Mouse (Mus musculus): ENCODE data around the gene Hs3st3b1. TPM values are rescaled to one million over a fixed set of nuclear protein-coding genes. Genes with fewer than 3 reads are reported as not detected.

Hs3st3b1 gene
- polyA plus RNA-seq, 1 experiment from 2014 or later = 14.5 TPM

DNA sequence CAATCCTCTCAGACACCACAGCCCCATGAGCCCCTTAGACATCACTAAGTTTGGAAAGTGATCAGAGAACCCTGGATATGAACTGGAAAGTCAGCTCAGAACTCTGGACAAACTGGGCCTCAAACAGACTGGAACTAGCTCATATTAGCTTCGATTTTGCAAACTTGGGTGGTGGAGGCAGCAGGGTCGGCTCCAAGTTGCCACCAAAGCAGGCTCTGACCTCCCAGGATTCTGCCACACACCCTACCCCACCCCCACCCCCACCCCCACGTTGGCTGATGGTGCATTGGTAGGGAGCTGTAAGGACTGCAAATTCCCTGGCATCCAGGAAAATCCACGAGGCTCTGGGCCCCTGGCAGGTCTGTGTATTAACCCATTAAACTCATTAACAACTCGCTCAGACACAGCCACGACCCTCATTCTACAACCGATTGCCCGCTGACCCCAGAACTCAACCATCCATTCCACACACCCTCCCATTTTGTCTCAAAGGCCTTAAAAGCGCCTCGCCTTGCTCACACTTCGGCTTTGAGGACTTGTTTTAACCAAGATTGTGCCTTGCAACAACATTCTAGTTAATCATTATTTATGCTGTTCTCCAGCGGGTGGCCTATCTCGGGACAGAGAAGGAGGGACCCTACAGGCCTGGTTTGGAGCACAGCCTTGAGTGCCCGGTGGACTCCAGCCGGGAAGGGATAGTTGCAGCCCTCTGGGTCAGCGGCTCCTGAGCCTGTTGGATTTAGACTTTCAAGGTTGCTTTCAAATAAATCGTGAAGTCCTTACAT lies 3.6 kb downstream of the Hs3st3b1 start:
- ATAC-seq (ENCODE audit: low read depth) = peak; percentile 28
- Histone ChIP-seq H3K4me3 (ENCODE audit: low read depth, low read length) (peak overlapping the region; percentile 65), H3K36me3 (ENCODE audit: control insufficient read depth, insufficient read depth) (no peaks in the 10 kb centered on the region), H3K4me1 (ENCODE audit: control insufficient read depth, low read depth, low read length) (peaks cover under 1% of the 10 kb centered on the region), H3K9ac (ENCODE audit: low read depth, low read length) (peak overlapping the region; percentile 6; the same call in 1 of the 2 replicates), H3K27ac (ENCODE audit: low read length) (peak overlapping the region; percentile 53), H3K27me3 (ENCODE audit: control insufficient read depth, insufficient read depth, low read depth, low read length) (peaks cover 66% of the 10 kb centered on the region), H3K9me3 (replicated peaks; ENCODE audit: control insufficient read depth, low read length) (no peaks in the 10 kb centered on the region), H3K4me2 (ENCODE audit: low read depth, low read length) (peak overlapping the region; percentile 24)
- 24% methylated on average over 17 of the region's 17 CpGs for WGBS (ENCODE audit: insufficient replicate concordance)

DNA sequence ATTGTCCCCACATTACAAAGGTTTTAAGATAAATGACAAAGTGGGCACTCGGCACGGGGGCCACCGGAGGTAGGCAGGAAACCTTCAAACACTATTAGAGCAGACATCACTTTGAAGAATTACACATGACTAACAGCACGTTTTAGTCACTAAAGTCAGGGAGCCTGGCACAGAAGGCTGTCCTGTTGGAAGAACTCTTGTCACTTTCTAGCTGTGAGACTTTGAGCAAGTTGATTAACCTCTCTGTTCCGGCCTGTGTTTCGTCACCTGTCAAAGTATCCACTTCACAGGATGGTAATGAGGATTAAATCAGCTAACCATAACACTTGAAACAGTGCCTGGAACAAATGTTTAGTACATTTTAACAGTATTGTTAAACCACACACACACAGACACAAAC lies 4.5 kb downstream of the Hs3st3b1 start:
- no peak overlapping the region for H3K9ac ChIP-seq (ENCODE audit: low read depth, low read length)
- H3K4me2 ChIP-seq (ENCODE audit: low read depth, low read length) = peak overlapping the region; percentile 21; the same call in 1 of the 2 replicates
- H3K4me1 ChIP-seq (ENCODE audit: control insufficient read depth, low read depth, low read length) = no peaks in the 10 kb centered on the region; the same call in 1 of the 2 replicates
- no peak for ATAC-seq (ENCODE audit: low read depth)
- H3K9me3 ChIP-seq (replicated peaks; ENCODE audit: control insufficient read depth, low read length) = no peaks in the 10 kb centered on the region
- H3K36me3 ChIP-seq (ENCODE audit: control insufficient read depth, insufficient read depth) = no peaks in the 10 kb centered on the region
- H3K27me3 ChIP-seq (ENCODE audit: control insufficient read depth, insufficient read depth, low read depth, low read length) = peaks cover 56% of the 10 kb centered on the region
- H3K4me3 ChIP-seq (ENCODE audit: low read depth, low read length) = no peak overlapping the region
- 16% methylated on average over 6 of the region's 6 CpGs for WGBS (ENCODE audit: insufficient replicate concordance)
- H3K27ac ChIP-seq (ENCODE audit: low read length) = 0 out of 2 replicates have a peak overlapping the region, but pooled peaks have one; percentile 24

DNA sequence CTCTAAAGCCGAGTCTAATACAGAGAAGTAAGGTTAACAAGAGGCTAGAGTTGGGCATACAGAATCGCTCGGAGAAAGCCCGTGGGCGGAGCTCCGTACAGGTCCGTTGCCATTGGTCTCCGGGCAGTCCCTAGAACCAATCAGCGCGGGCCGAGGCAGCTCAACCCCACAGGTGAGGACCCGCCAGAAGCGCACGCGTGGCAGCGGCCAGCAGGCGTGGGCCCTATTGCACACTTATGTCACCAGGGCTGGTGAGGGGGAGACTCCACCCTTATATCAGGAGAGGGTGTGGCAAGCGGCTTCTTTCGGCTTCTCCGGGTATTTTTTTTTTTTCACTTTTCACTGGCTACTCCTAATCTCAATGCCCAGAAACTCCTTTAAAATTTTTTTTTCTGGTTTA lies 7.7 kb downstream of the Hs3st3b1 start:
- Histone ChIP-seq H3K4me3 (ENCODE audit: low read depth, low read length) (peak overlapping the region; percentile 30), H3K9me3 (replicated peaks; ENCODE audit: control insufficient read depth, low read length) (no peaks in the 10 kb centered on the region), H3K27me3 (ENCODE audit: control insufficient read depth, insufficient read depth, low read depth, low read length) (peaks cover 24% of the 10 kb centered on the region), H3K36me3 (ENCODE audit: control insufficient read depth, insufficient read depth) (no peaks in the 10 kb centered on the region), H3K4me2 (ENCODE audit: low read depth, low read length) (peak overlapping the region; percentile 47), H3K4me1 (ENCODE audit: control insufficient read depth, low read depth, low read length) (no peaks in the 10 kb centered on the region; the same call in 1 of the 2 replicates), H3K27ac (ENCODE audit: low read length) (no peak overlapping the region), H3K9ac (ENCODE audit: low read depth, low read length) (no peak overlapping the region)
- WGBS (ENCODE audit: insufficient replicate concordance) = 2% methylated on average over 20 of the region's 20 CpGs
- peak; percentile 84 for ATAC-seq (ENCODE audit: low read depth)

DNA sequence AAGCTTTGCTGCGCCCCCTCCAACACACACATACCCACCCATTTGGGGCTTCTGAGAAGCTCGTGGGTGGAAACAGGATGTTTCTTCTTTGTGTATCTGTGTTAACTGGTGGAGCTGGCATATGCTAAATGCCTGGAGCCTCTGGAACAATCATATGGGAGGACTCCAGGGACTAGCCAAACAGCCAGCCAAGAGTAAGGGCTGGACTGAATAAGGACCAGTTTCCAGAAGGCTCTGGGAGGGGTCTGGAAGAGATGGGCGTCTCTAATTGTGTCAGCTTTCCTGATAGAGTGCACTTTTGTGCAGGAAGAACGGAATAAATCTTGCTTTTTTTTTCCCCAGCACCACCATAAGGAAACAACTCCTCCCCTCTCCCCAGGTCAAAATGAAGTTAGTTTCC lies 8.2 kb downstream of the Hs3st3b1 start:
- no peak overlapping the region for H3K27ac ChIP-seq (ENCODE audit: low read length)
- H3K27me3 ChIP-seq (ENCODE audit: control insufficient read depth, insufficient read depth, low read depth, low read length) = peaks cover 20% of the 10 kb centered on the region
- no peaks in the 10 kb centered on the region; the same call in 1 of the 2 replicates for H3K4me1 ChIP-seq (ENCODE audit: control insufficient read depth, low read depth, low read length)
- H3K9ac ChIP-seq (ENCODE audit: low read depth, low read length) = no peak overlapping the region
- ATAC-seq (ENCODE audit: low read depth) = no peak
- 30% methylated on average over 4 of the region's 4 CpGs for WGBS (ENCODE audit: insufficient replicate concordance)
- peak overlapping the region; percentile 30 for H3K4me3 ChIP-seq (ENCODE audit: low read depth, low read length)
- no peaks in the 10 kb centered on the region for H3K9me3 ChIP-seq (replicated peaks; ENCODE audit: control insufficient read depth, low read length)
- H3K36me3 ChIP-seq (ENCODE audit: control insufficient read depth, insufficient read depth) = no peaks in the 10 kb centered on the region
- H3K4me2 ChIP-seq (ENCODE audit: low read depth, low read length) = peak overlapping the region; percentile 47

DNA sequence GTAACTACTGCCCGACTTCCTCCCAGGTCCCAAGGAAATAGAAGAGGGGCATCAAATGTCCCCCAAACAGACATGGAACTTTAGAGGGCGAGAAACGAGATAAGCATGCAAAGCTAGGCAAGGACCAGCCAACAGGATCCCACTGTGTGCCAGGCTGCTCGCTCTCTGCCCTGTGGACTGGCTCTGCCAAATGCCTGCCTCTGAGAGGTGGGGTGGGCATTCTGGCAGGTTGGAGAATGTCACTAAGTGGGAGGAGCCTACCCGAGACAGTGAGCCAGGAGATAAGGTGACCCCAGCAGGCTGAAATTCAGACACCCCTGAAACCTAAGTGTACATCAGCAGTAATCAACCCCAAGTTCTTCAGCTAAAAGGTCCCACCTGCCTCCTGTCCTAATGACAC lies 11.1 kb downstream of the Hs3st3b1 start:
- H3K9me3 ChIP-seq (replicated peaks; ENCODE audit: control insufficient read depth, low read length) = no peaks in the 10 kb centered on the region
- no peak overlapping the region for H3K4me2 ChIP-seq (ENCODE audit: low read depth, low read length)
- no peaks in the 10 kb centered on the region for H3K36me3 ChIP-seq (ENCODE audit: control insufficient read depth, insufficient read depth)
- H3K27ac ChIP-seq (ENCODE audit: low read length) = no peak overlapping the region
- peaks cover 4% of the 10 kb centered on the region; the same call in 1 of the 2 replicates for H3K27me3 ChIP-seq (ENCODE audit: control insufficient read depth, insufficient read depth, low read depth, low read length)
- no peaks in the 10 kb centered on the region; the same call in 1 of the 2 replicates for H3K4me1 ChIP-seq (ENCODE audit: control insufficient read depth, low read depth, low read length)
- no peak overlapping the region for H3K9ac ChIP-seq (ENCODE audit: low read depth, low read length)
- 31% methylated on average over 5 of the region's 5 CpGs for WGBS (ENCODE audit: insufficient replicate concordance)
- H3K4me3 ChIP-seq (ENCODE audit: low read depth, low read length) = no peak overlapping the region
- ATAC-seq (ENCODE audit: low read depth) = no peak

DNA sequence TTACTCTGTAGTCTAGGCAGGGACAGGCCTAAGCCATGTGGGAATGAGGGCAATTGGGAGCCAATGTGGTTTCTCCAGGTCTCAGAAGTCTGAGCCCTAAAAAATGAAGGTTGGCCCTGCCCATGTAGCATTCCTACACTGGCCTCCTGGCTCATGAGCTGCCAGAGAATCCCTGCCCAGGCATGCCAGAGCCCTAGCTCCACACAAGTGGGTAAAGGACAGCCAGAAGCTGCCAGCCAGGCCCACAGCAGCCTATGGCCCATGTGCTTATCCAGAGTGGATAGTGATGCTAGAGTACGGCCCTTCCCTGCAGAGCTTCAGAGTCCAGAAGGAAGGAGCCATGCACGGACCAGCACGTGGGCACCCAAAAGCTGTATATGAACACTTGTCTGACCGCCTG lies 12.1 kb downstream of the Hs3st3b1 start:
- no peak overlapping the region for H3K4me3 ChIP-seq (ENCODE audit: low read depth, low read length)
- no peak overlapping the region for H3K9ac ChIP-seq (ENCODE audit: low read depth, low read length)
- H3K36me3 ChIP-seq (ENCODE audit: control insufficient read depth, insufficient read depth) = no peaks in the 10 kb centered on the region
- 57% methylated on average over 4 of the region's 4 CpGs for WGBS (ENCODE audit: insufficient replicate concordance)
- no peak overlapping the region for H3K27ac ChIP-seq (ENCODE audit: low read length)
- no peaks in the 10 kb centered on the region for H3K27me3 ChIP-seq (ENCODE audit: control insufficient read depth, insufficient read depth, low read depth, low read length)
- no peaks in the 10 kb centered on the region; the same call in none of the 2 replicates for H3K4me1 ChIP-seq (ENCODE audit: control insufficient read depth, low read depth, low read length)
- no peaks in the 10 kb centered on the region for H3K9me3 ChIP-seq (replicated peaks; ENCODE audit: control insufficient read depth, low read length)
- no peak overlapping the region for H3K4me2 ChIP-seq (ENCODE audit: low read depth, low read length)
- ATAC-seq (ENCODE audit: low read depth) = no peak

DNA sequence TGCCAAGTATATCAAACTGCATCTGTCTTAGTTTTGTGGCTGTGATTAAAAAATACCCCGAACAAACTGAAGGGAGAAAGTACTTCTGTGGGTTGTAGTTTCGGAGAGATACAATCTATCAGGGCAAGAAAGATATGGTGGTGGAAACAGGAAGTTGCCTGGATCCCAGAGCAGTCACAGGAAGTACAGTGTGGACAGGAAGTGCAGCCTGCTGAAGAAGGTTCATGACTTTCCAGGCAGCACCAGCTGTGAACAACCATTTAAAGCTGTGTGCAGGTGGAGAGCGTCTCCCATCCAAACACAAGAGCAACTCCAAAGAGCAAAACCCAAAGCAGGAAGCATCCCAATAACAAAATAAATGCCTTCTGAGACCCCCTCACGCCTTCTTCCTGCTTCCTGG lies 13.6 kb downstream of the Hs3st3b1 start:
- H3K4me3 ChIP-seq (ENCODE audit: low read depth, low read length) = no peak overlapping the region
- no peaks in the 10 kb centered on the region for H3K36me3 ChIP-seq (ENCODE audit: control insufficient read depth, insufficient read depth)
- 0 out of 2 replicates have a peak overlapping the region, but pooled peaks have one; percentile 1 for H3K27ac ChIP-seq (ENCODE audit: low read length)
- H3K27me3 ChIP-seq (ENCODE audit: control insufficient read depth, insufficient read depth, low read depth, low read length) = no peaks in the 10 kb centered on the region
- WGBS (ENCODE audit: insufficient replicate concordance) = 25% methylated on average over 4 of the region's 4 CpGs
- no peaks in the 10 kb centered on the region; the same call in none of the 2 replicates for H3K4me1 ChIP-seq (ENCODE audit: control insufficient read depth, low read depth, low read length)
- no peak; the same call in 1 of the 2 replicates for ATAC-seq (ENCODE audit: low read depth)
- no peak overlapping the region for H3K9ac ChIP-seq (ENCODE audit: low read depth, low read length)
- no peak overlapping the region for H3K4me2 ChIP-seq (ENCODE audit: low read depth, low read length)
- H3K9me3 ChIP-seq (replicated peaks; ENCODE audit: control insufficient read depth, low read length) = no peaks in the 10 kb centered on the region

DNA sequence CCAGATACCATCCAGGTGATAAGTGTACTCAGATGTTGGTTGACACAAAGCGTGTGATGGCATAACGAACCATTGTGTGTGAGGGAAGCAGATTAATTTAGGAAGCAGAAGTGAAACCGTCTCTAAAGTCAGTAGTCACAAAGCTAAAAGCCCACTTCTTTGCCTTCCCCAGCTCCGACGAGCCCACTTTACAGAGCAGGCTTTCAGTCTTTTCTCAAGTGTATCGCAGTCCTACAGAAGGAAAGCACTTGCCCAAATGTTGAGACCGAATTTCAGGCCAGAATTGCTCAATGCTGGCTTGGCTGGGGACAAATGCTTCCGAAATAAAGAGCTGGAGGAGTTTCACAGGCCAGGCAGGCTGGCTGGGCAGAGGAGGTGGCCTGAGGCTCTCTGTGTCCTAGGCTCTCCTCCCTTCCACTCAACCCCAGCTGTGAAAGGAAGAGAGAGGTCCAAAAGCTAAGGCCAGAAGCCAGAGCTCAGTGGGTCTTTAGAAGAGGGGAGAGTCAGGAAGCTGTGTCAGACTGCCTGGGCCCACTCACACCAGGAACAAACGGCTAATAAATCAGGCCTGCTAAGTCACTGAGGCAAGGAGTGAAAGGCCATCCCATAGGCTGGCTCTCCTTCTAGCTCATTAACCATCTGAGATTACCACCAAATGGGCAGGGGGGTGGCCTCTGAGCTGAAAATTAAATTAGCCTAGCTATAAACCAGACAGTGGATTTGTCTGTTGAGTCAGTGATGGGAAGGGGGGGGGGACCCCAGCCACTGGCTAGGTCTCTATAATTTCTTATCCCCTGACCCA lies 15.3 kb downstream of the Hs3st3b1 start:
- ATAC-seq (ENCODE audit: low read depth) = no peak
- no peaks in the 10 kb centered on the region for H3K27me3 ChIP-seq (ENCODE audit: control insufficient read depth, insufficient read depth, low read depth, low read length)
- no peaks in the 10 kb centered on the region; the same call in none of the 2 replicates for H3K4me1 ChIP-seq (ENCODE audit: control insufficient read depth, low read depth, low read length)
- no peaks in the 10 kb centered on the region for H3K9me3 ChIP-seq (replicated peaks; ENCODE audit: control insufficient read depth, low read length)
- H3K9ac ChIP-seq (ENCODE audit: low read depth, low read length) = no peak overlapping the region
- WGBS (ENCODE audit: insufficient replicate concordance) = 40% methylated on average over 9 of the region's 9 CpGs
- no peaks in the 10 kb centered on the region for H3K36me3 ChIP-seq (ENCODE audit: control insufficient read depth, insufficient read depth)
- no peak overlapping the region for H3K4me2 ChIP-seq (ENCODE audit: low read depth, low read length)
- 0 out of 2 replicates have a peak overlapping the region, but pooled peaks have one; percentile 1 for H3K27ac ChIP-seq (ENCODE audit: low read length)
- H3K4me3 ChIP-seq (ENCODE audit: low read depth, low read length) = no peak overlapping the region

All from liver, embryonic 16.5 days (tissue).